Mouse (Mus musculus) embryo, embryonic 10.5 days (tissue): ENCODE data around the gene 4931428L18Rik.
"Not testable (repeated sequence)": the region's sequence is repeated elsewhere in the genome, so short reads cannot be mapped to it uniquely, and the experiment has no call there.

Experiments
- DNase-seq: peaks from one replicate; pipeline ENCODE4 v3.0.0-alpha.2; 2015; ENCODE audit warnings: low spot score

The 4931428L18Rik gene

GRCm38 (mm10) chr1:31058861-31059351 is 163.6 kb downstream of the 4931428L18Rik start:
- no peak for DNase-seq

GRCm38 (mm10) chr1:31058196-31058595 is 164.3 kb downstream of the 4931428L18Rik start:
- DNase-seq, result peak; percentile 28

- no peak for DNase-seq
Observed at GRCm38 (mm10) chr1:31051370-31051921, 171.0 kb downstream of the 4931428L18Rik start.

DNA sequence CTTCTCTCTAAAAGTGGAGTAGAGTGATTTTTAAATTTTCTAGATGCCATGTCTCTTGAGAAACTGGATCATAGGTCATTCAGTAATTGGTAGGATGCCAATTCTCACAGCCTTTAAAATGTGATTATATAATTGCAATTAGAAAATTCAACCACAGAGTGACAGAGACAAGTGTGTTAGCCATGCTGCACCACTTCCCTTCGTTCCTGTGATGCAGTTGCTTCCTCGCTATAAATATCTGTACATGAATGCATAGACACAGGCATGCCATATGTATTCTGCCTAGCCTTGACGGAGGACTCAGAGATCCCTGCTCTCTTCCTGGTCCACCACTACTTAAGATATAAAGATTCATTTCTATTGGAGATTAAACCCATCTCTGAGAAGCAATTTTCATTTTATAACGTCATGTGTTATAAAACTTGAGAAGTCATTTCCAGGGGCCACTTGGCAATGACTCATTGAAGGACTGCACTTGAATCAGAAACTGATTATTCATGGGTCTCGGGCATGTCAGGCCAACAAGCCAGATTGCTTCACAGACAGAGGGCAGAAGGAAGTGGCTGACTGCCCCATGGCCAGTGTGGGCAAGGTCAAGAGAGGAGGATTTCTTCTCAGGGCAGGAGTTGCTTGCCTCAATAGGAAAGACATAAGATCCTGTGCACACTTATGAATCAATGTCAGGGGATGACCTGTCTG is 172.4 kb downstream of the 4931428L18Rik start:
- DNase-seq, result no peak

DNA sequence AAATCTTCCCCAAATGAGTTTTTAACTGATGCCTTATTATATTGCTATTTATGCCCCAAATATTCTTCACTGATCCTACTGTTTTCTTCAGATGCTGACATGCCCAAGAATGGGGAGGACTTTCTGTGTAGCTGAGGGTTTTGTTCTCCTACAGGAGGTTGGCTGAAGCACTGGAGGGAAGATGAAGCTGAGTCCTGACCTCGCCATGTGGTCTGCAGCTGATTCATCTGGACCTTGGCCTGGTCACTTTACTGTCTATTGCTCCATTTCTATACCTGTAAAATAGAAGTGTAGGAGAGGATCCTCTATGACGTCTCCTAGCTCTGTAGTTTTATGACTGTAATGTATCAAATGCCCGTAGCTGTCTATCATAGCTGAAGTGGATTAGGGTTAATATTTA is 179.3 kb downstream of the 4931428L18Rik start:
- DNase-seq, result no peak

GRCm38 (mm10) chr1:31042793-31043192 is 179.7 kb downstream of the 4931428L18Rik start:
- DNase-seq, result no peak

DNA sequence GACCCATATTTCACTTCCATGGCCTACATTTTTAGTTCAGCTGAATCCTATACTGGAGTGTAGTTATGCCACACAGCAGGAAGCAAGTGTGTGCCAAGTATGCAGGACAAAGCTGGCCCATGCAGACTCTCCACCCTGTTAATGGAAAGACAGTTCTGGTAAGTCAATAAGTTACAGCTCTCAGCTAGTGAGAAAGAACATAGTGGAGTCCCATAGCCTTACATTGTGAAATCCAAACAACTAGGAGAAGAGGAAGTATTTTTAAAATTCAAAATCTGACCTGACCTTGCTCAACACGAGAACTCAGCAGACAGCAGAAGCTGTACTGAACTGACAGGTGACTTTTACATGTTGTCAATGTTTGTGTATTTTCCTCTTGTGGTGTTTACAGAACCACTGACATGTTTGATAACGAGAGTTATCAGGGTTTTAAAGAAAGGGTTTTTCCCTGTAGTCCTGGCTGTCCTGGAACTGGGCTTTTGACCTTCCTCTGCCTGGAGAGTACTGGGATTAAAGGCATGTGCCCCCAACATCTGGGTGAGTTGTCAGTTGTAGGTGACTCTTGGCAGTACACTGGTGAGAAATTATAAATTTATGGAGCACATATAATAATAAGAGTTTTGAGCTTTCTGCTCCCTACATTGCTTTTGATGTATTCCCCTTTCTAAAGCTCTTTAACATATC is 188.5 kb downstream of the 4931428L18Rik start:
- DNase-seq, result no peak

DNA sequence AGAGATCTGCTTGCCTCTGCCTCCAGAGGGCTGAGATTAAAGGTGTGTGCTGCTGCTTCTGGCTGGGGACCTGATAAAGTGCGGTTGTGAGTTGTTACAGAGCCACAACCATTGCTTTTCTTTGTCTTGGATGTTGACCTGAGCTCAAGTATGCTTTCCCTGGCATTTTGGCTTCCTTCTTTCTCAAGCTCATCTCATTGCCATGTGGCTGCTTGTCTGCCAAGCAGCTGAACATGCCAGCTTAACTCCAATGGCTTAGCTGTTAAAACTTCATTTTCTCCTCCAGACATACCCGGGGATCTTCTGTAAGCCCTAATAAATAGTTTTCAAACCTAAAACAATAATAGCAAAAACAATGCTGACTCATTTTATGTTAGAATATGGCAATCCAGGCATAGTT is 190.1 kb downstream of the 4931428L18Rik start:
- no peak for DNase-seq

DNA sequence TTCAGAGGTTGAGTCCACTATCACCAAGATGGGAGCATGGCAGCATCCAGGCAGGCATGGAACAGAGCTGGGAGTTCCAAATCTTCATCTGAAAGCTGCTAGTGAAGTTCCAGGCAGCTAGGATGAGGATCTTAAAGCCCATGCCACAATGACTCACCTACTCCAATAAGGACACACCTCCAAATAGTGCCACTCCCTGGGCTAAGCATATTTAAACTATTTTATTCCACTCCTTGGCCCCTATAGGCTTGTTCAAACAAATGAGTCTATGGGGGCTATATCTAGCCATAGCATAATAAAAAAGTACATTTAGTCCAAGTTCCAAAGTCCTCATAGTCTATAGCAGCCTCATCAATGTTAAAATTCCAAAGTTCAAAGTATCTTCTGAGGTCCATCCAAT is 199.3 kb downstream of the 4931428L18Rik start:
- no peak for DNase-seq

DNA sequence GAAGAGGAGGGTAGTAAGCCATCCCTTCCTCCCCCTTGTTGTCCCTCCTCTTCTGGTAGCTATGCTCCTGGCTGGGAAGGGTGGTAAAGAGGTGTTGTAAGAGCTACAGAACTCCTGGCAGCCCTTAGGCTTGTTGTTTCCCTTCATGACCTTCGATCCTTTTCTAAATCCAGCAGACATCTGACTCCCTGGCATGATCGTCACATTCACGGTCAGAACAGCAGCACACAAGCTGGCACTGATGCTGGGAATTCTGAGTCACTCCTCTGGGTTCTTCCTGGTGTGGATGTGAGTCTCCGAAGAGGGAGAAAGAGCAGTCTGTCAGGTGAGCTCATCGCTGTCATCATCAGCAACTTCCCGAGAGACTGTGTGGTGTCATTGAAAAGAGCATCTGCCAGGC is 203.2 kb downstream of the 4931428L18Rik start:
- no peak for DNase-seq

DNA sequence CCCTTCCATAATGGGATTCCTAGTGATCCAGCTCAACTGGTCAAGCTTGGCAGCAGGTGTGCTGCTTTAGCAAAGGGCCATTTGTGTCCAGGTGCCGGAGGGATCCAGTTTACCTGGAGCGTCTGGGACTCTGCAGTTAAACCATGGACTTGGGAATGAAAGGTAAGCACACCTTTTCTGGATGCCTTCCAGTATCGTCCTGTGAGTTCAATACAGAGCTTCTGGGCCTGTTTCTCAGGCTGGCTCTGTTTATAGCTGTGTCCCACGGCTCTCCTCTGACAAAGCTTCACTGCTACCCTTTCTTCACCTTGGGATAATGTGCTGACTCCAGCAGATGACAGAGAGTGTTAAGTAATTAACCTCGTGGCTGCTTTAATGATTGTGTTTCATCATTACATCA is 205.1 kb downstream of the 4931428L18Rik start:
- DNase-seq, result no peak

DNA sequence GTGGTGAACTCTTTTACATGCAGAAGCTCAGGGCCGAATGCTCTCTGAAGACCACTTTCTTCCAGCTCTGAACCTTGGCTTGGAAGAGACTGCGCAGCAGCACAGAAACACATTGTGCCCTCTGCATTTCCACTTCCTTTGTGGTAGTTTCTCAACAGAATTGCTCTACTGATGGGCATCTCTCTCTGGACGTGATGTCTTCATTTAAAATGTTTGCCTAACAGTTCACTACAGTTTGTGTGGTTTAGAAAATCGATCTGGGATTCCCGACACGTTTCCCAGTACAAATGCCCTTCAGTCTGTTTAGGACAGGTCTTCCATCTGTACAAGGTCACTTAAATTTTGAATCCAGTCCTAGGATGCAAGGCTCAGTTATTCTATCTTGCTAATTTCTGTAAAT is 206.4 kb downstream of the 4931428L18Rik start:
- DNase-seq, result no peak

GRCm38 (mm10) chr1:31015261-31015660 is 207.2 kb downstream of the 4931428L18Rik start:
- DNase-seq, result no peak

- DNase-seq, result not testable (repeated sequence)
Observed at GRCm38 (mm10) chr1:30977868-30978267, 244.6 kb downstream of the 4931428L18Rik start, which contains the start of gene AC153137.1. AC153137.1 (minus strand) TSS chr1:30977968.

DNA sequence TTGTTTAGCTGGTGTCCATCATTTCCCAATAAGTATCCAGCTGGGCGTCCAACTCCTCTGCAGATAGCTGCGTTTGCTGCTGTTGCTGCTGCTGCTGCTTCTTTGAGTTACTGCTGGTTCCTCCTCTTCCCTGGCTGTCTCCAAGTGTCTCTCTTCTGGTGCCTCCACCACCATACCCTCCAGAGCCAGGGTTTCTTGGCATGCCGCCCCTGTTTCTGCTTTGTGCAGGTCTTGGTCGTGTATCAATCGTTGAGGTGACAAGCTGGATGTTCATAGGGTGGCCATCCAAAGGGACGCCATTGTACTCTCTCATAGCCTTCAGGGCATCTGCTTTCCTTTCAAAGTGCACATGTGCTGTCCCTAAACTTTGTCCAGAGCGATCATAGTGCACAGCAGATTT is 245.2 kb downstream of the 4931428L18Rik start:
- not testable (repeated sequence) for DNase-seq

DNA sequence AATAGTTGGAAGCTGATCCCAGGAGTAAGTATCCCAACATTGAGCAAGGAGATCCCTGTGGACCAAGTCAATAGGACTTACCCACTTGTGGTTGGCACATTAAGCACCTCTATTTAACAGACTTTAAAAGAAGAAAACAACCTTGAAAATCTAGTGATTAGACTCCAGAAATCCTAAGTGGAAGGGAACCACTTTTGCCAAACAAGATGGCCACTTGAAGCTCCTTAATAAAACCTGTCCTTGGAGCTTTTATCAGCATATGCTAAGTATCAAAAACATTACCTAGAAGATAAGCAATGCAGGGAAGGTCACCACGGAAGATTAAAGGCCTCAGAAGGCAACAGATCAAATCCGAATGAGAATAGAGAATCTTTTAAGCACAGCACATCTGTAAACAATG is 270.7 kb downstream of the 4931428L18Rik start:
- DNase-seq, result no peak

GRCm38 (mm10) chr1:30950456-30950835 is 272.0 kb downstream of the 4931428L18Rik start:
- peak; percentile 65 for DNase-seq

GRCm38 (mm10) chr1:30949710-30950455 is 272.6 kb downstream of the 4931428L18Rik start:
- DNase-seq, result peak; percentile 98

- DNase-seq, result peak; percentile 59
Observed at GRCm38 (mm10) chr1:30948950-30949639, 273.4 kb downstream of the 4931428L18Rik start.

DNA sequence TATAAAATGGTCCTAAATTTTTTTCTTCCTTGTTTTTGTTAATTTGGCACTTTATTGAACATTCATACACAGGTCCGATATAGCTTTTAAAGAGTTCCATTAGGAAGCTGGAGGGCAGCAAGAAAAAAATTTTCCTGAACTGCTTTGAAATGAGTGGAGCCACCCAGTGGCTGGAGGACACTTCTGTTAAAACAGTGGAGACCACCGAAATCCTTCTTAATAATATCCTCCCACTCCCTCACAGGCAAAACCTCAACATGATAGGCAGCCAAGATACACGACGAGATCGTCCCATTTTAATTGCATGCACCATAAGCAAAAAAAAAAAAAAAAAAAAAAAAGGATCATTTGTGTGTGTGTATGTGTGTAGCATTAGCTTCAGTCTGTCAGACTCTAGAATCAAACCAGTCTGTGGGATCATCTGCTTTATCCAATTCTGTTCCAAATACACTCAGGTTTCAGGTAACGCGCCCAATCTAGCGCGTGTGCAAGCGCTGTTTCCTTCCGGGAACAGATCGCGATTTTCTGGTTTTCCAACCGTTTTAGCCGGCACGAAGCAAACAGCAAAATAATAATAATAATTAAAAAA is 274.0 kb downstream of the 4931428L18Rik start:
- peak; percentile 83 for DNase-seq
